Mouse (Mus musculus) cerebellum, adult 18-20 months (tissue): ENCODE results near the gene Lyz1.
"Not testable (repeated sequence)": the region's sequence is repeated elsewhere in the genome, so short reads cannot be mapped to it uniquely, and the experiment has no call there.

Experiments
- DNase-seq, 2 experiments: peaks; one replicate each; pipeline ENCODE4 v3.0.0; 2021

Lyz1 gene

DNA sequence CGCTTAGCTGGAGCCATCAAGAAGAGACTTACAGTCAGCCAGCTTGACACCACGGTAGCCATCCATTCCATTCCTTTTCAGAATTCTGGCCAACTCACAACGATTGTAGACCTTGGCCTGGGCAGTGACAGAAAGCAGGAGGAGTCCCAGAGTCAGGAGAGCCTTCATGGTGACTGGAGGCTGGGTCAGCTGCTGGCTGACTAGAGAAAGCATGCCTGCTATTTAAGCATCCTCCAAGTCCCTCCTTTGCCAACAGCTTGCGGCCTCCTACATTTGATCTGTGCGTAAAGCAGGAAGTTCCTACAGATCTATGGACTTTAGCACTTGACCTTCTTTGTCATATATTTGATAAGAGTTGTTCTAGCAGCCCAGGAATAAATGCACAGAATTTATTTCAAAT is at the start of gene Lyz1:
Gene Lyz1 (minus strand): TSS at position 198 of the 400 bp plus-strand sequence.
- DNase-seq: no peak

DNA sequence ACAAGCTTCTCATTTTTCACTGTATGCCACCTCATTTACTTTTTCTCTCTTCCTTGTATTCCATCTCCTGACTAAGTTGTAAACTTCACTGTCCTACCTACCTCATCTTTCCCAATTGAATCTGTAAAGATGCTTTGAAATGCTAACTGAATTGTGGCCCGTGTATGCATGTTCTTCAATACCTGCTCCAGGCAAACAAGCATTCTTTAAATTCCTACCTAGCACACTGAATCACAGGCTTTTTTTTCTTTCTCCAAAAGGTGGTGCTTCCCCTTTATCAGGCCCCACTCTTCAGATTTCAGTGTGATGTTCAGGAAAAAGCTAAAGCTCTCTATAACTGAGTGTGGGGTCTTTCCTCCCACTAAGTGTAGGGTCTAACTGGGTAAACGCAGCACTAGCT is 49.7 kb upstream of the Lyz1 start:
- DNase-seq: no peak

DNA sequence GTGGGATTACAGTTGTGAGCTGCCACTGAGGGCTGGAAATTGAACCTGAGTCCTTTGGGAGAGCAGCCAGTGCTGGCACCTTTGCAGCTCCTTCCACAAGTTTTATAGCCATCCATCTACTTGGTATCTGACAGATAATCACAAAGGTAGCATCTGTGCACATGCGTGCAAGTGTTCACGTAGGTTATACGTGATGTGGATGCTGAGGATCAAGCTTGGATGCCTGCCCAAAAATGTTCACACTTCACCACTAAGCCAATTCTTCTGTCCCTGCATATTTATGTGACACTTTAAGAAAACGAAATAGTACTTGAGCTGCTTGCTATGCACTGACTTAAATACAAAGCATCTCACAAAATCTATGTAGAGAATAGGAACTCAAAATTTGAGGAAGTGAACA is 48.4 kb upstream of the Lyz1 start:
- DNase-seq: no peak

DNA sequence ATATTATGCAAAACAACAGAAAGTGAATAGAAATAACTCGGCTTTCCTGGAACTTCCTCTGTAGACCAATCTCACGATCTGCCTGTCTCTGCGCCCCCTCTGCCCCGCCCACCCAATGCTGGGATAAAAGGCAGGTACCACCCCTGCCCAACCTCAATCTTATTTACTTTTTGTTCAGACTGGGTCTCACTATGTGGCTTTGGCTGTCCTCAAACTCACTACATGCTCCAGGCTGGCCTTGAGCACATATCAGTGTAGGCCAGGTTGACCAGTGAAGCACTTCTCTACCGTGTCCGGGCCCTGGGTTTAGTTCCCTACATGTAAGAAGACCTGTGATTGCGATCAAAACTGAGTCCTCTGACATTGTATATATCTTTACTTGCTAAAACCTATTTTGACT is 46.6 kb upstream of the Lyz1 start:
- no peak for DNase-seq

DNA sequence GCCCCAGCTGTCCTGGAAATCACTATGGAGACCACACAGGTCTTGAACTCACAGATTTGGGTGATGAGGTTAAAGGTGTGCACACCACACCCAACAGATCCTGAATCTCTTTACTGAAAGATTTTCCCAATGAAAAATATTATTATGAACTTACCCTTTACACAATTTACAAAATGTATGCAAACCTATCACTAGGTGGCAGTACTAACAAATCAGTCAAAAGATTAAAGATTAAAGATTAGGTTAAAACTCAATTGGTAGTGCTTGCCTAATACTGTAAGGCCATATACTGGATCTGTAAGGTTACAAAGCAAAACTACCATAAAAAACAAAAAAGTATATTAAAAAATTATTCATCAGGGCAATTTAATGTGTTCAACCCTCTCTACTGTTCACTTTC is 45.3 kb upstream of the Lyz1 start:
- no peak for DNase-seq

GRCm38 (mm10) chr10:117335649-117336048 is 43.0 kb upstream of the Lyz1 start:
- DNase-seq: no peak

DNA sequence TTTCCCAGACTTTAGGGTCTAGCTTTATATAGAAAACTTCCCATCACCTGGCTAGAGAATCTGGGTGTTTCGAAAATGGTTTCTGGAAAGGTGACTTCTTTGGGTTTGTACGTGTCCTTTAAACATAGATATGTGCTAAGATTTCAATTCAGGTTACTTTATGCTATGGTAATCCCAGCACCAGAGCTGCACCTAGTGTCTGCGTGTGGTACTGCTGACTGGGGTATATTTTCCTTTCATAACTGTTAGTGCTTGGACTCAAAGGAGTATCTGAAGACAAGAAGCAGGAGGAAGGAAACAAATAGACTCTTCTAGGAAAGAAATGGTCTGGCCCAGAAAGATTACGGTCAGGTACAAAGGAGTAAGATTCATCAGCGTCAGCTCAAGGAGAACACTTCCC is 37.9 kb upstream of the Lyz1 start:
- no peak for DNase-seq

GRCm38 (mm10) chr10:117323782-117324181 is 31.1 kb upstream of the Lyz1 start:
- DNase-seq: no peak

GRCm38 (mm10) chr10:117322630-117323029 is 30.0 kb upstream of the Lyz1 start:
- DNase-seq: no peak

- DNase-seq: no peak
Measured at GRCm38 (mm10) chr10:117320571-117320981, 27.9 kb upstream of the Lyz1 start.

- DNase-seq: no peak
Measured at GRCm38 (mm10) chr10:117316391-117316790, 23.7 kb upstream of the Lyz1 start.

GRCm38 (mm10) chr10:117313133-117313532 is 20.5 kb upstream of the Lyz1 start:
- DNase-seq: no peak

DNA sequence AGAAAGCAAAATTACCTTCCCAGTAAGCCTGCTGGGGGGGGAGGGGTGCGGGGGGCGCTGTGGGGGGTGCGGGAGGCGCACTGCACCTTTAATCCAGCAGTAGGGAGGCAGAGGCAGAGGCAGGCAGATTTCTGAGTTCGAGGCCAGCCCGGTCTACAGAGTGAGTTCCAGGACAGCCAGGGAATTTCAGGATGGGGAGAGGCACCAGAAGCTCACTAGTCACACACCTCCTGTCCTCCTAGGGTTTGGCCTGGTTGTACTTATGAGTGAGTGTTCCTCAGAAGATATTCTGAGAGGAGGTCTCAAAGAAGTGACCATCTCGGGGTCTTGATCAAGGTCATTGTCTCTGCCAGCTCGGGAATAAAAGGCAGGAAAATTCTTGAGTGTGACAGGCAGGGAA is 19.5 kb upstream of the Lyz1 start:
- no peak for DNase-seq

DNA sequence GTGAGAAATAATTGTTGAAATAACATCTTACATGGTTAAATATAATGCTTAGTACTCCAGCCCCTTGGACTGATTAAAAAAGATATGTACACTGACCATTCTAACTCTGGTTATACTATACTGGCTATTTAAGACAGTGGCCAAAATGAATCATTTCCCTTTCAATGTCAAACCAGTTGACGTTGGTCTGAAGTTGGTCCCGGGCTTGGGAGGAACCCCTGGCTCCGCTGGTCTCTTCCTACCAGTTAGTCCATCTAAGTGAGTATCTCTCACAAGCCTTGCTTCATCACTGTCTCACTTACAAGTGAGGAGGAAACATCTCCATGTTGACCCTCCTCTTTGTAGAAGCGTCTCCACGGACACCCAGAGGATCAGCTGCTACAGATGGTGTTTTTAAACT is 11.7 kb upstream of the Lyz1 start:
- no peak for DNase-seq

- no peak for DNase-seq
Measured at GRCm38 (mm10) chr10:117301688-117302087, 9.0 kb upstream of the Lyz1 start.

- DNase-seq: no peak
Measured at GRCm38 (mm10) chr10:117299901-117300520, 7.3 kb upstream of the Lyz1 start.

- DNase-seq: no peak
Measured at GRCm38 (mm10) chr10:117299106-117299505, 6.4 kb upstream of the Lyz1 start.

- no peak for DNase-seq
Measured at GRCm38 (mm10) chr10:117298336-117298735, 5.7 kb upstream of the Lyz1 start.

- not testable (repeated sequence) for DNase-seq
Measured at GRCm38 (mm10) chr10:117290936-117291335, 1.7 kb downstream of the Lyz1 start.

DNA sequence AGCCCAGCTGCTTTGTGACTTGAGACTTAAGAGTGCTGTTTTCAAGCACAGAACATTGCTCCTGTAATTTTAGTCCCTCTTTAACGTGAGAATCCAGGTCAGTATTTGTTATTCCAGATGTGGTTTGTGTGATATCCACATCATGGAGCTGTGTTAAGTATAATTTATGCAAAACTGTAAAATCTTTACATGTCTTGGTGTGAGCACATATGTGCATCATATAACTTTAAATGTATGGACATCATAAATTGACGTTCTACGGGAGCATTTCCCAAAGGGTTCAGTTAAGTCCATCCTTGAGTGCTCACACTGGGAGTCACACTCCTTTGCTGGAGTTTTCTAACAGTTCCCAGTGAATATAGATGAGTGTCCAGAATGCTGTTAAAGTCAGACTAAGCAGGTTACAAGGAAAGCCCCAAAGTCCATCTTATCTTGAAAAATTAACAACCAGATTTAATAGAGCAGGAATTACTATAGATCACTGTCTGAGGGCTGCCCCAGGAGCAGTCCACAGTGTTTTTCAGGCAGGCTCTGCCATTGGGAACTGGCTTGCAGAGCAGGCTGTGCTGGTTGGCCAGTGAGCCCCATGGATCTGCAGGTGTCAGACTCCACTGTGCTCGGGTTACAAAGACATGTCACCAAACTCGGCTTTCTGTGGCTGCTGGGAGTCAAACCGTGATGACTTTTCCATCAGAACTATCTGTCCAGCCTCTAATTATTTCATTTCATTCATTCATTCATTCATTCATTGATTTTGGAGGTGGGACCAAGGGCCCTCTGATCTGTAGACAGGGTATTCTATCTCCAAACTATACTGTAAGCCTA is 2.4 kb downstream of the Lyz1 start:
- DNase-seq: no peak

DNA sequence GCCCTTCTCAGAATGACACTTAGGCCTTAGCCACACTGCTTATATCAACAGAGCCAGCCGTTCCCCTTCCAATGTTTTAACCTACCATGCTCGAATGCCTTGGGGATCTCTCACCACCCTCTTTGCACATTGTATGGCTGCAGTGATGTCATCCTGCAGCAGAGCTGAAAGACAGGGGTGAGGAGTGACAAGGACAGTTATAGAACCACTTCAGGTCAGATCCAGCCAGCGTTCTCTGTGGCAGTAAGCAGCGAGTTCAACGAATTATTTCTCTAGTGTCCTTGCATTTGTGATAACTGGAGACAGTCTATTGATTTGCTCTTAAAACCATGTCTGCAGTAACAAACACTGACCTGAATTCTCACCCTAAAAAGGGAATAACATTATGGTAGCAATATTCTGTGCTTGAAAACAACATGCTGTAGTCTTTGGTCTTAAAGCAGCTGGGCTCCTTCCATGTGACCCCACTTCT is 3.6 kb downstream of the Lyz1 start:
- not testable (repeated sequence) for DNase-seq

DNA sequence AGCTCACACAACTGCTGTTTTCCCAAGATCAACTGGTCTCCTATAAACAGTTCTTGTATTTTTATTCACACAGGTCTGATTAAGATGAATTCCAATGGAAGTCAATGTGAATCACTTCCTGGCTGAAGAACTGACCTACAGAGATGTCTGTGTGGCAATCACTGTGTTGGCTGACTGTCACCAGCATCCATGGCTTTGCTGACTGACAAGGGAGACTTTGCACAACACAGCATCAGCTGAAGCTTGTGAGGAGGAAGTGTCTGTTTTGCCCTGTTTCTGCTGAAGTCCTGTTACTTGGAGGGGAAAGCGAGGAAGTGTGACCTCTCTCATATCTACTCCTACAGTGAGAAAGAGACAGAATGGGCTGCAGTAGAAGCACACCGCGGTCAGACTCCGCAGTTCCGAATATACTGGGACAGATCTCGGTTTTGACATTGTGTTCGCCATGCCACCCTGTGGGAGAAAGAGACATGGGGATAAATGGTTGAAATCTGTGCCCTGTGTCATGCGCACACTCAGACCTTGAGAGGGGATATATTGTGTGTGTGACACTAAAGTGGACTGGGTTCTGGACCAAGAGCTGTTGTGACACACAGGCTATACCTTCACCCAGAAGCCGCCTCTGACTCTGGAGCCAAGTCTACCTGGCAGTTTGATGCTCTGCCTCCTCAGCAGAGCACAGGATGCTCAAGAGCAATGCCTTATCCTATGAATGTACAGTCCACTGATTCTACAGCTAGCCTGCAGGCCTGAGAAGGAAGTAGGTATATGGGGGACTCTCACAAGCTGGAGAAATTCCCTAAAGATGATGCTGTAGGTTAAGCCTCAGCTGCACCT is 4.3 kb downstream of the Lyz1 start:
- no peak for DNase-seq

DNA sequence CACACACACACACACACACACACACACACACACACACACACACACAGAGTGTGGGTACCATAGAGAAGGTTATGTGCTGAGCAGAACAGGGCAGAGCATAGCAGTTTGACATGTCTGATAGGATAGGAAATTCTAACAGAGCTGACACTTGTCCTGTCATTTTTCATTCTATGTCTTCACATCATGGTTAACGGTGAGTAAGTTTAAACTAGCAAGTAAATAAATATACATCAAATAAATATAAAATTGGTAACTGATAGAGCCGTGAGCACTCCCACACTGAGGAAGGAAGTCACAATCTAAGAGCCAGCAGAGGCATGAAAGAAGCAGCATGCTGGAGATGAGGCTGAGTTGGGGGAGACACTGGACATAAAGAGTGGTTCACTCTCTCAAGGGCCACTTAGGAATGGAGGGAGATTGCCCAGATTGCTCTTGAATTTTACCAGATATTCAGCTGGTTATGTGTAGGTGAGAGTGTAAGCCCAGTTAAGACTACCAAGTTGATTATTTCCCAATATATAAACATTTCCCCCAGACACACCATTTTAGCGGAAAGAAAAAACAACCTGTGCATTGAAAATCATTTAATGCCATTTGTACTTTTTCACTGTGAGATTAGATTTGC is 5.3 kb downstream of the Lyz1 start:
- DNase-seq: no peak
